Mouse (Mus musculus): ENCODE measurements around the gene Cacna1c.

DNA sequence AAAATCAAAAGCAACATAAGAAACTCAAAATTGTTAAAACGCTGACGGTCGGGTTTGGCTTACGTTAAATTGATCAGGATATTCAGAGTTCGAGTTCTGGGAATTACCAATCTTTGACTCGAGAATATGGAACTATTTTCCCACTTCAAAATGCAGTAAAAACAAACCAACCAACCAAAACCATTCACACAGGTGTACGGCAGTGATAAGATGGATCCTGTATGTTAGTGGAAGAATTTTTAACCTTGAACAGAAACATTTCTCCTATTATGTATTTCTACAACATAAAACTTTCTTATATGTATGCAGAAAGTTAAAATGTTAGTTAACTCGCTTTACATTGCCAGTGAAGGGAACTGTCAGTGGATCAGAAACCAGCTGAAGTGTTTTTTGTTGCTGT lies 635.0 kb downstream of the Cacna1c start:
- TF ChIP-seq FLI1 (IDR thresholded peaks at IDR 0.05; ENCODE audit: low read length) = no peak
- TF ChIP-seq GATA1 (IDR thresholded peaks at IDR 0.05; ENCODE audit: borderline replicate concordance, low read length) = no peak

All from megakaryocyte, embryonic 14.5 days (primary cell).